Mouse (Mus musculus) kidney, adult 10 weeks (tissue): ENCODE results near the gene Fosb. TPM values are rescaled to one million over a fixed set of nuclear protein-coding genes. Genes with fewer than 3 reads are reported as not detected.

Source experiments
- polyA plus RNA-seq: library from polyadenylated mRNA; stranded (reverse); fragments of 350-450 nt; fragmentation: Illumina TruSeq; extraction: RNeasy Lipid Tissue Mini Kit (QIAGEN cat#74804); gene quantifications from one replicate; pipeline ENCODE4 v1.2.3, GENCODE M21; 2014; ENCODE audit warnings: low read depth, low replicate concordance

Gene Fosb
- 0.20 TPM for polyA plus RNA-seq

DNA sequence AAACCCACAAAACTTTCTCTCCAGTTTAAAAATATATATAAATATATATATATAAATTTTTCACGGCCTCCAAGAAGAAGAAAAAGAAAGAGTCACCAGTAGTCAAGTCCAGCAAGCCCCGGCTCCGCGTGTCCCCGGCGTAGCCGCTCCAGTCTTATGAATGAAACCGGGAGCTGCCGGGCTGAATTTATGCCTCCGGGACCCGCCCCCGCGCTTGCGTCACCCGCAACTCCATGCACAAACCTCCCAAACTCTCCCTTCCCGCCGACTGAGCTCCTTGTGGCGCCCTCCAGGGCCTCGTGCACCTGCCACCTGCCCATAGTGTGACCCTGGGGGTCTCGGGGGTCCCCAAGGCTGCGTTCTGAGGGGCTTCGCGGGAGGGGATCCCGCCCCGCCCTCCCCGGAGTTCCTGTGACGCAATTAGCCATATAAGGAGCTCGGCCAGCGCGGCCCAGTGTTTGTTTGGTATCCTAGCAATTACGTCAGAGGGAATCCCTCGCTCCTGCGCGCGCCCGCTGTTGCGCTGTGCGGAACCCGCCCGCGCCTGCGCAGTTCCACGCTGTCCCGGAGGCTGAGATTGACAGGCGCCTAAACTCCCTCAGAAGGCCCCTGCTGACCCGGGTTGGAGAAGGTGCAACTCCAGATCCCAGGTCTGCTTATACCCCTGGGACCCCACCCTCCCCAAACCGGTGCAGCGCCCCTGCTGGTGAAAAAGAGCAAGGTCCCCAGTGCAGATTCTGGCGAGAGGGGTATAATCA lies at the start of gene Fosb:
TSS of gene Fosb (minus strand) at position 168 of the 758 bp plus-strand sequence.

DNA sequence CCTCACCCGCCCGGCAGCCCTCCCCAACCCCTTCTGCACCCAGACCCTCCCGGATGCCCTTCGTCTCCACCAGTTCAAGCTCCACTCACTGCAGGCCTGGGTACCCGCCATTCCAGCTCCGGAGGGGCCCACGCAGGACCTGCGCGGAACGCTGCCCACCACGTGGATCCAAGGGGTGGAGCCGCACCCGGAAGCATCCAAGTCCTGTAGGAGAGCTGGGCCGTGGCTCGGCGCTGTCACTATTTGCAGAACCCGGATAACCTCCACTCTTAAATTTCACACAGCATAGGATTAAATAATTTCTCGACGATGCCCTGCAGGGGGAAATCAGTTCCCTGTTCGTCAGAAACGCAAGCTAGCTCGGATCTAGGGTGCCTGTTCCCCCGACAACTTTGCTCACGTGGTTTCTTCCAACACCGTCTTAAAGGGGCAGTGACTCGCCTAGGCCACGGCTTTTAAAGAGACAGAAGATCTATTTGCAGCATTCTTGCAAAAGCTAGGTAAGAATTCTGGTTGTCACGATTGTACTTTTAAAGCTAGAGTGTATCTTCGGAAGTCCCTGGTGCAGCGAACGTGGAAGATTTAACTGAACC lies 49.5 kb upstream of the Fosb start, which contains the start of the genes Cd3eap and Ppp1r13l:
TSS of gene Cd3eap (minus strand) at position 185 of the 593 bp plus-strand sequence.
TSS of gene Ppp1r13l (plus strand) at position 451 of the 593 bp plus-strand sequence.

DNA sequence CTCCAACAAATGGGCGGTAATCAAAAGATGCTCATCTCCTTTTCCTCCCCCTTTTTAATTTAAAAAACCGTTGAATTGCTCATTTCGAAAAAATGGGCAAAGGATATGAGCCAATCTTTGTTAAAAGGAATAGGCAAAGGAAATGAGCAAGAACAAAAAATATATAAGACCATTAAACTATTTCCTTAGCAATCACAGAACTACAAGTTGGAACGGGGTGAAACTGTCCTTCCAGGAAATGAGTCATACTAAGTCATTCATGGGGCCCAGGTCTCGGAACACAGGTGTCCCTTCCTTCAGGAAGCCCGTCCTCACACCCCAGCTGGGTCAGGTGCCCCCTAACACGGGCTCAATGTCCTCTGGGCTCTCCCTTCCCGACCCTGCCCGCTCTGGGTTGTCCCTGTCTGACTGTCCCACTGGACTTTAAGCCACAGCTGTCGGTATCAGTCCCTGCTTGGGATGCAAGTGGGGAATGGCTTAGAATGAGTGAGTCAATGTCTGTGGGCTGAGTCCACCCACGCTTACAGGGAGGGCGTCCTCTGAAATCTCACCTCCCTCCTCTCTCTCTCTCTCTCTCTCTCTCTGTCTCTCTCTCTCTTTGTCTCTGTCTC lies 34.5 kb upstream of the Fosb start, which contains the start of gene Ercc1:
TSS of gene Ercc1 (plus strand) at position 542 of the 611 bp plus-strand sequence.

DNA sequence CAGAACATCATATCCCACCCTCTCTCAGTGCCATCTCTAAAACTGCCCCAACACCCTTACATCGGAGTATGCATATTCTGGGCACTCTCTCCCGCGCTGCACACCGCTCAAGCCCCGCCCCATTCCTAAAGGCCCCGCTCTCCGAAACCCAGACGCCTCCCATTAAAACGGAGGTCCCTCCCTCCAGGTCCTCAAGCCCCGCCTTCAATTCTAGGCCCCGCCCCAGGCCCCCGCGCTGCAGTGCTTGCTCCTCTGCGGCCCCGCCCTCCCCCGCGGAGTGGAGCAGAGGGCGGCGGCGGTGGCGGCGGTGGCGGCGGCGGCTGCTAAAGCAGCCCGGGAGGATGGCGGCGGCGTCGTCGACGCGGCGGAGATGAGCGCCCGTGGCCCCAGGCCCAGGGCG lies 27.5 kb downstream of the Fosb start, which contains the start of gene Rtn2:
TSS of gene Rtn2 (plus strand) at position 240 of the 400 bp plus-strand sequence.

GRCm38 (mm10) chr7:19279581-19280114 lies 30.2 kb downstream of the Fosb start, which contains the start of gene Ppm1n:
TSS of gene Ppm1n (minus strand) at chr7:19280064.

GRCm38 (mm10) chr7:19271238-19272172 lies 38.3 kb downstream of the Fosb start, which contains the start of gene Vasp:
TSS of gene Vasp (minus strand) at chr7:19271817.

Other genes starting within 250 kb of the Fosb start
- 1.1 TPM for gene Dmwd, start 233.8 kb downstream of the Fosb start, polyA plus RNA-seq
- 0.57 TPM for gene Dmpk, start 226.2 kb downstream of the Fosb start, polyA plus RNA-seq
- 0.57 TPM for gene Six5, start 215.5 kb downstream of the Fosb start, polyA plus RNA-seq
- gene Gm4969, start 191.7 kb downstream of the Fosb start, polyA plus RNA-seq = not detected
- gene Fbxo46, start 190.2 kb downstream of the Fosb start, polyA plus RNA-seq = 0.36 TPM
- 5.9 TPM for gene Qpctl, start 160.8 kb downstream of the Fosb start, polyA plus RNA-seq
- gene Snrpd2, start 160.3 kb downstream of the Fosb start, polyA plus RNA-seq = 0.44 TPM
- not detected for gene Gipr, start 143.9 kb downstream of the Fosb start, polyA plus RNA-seq
- not detected for gene Eml2, start 133.6 kb downstream of the Fosb start, polyA plus RNA-seq
- gene Gpr4, start 97.5 kb downstream of the Fosb start, polyA plus RNA-seq = 1.8 TPM
- 12.2 TPM for gene Opa3, start 81.7 kb downstream of the Fosb start, polyA plus RNA-seq
- 16.0 TPM for gene Vasp, start 38.2 kb downstream of the Fosb start, polyA plus RNA-seq
- gene Ppm1n, start 30.0 kb downstream of the Fosb start, polyA plus RNA-seq = not detected
- gene Rtn2, start 27.4 kb downstream of the Fosb start, polyA plus RNA-seq = 0.28 TPM
- gene Ercc1, start 34.7 kb upstream of the Fosb start, polyA plus RNA-seq = not detected
- gene Cd3eap, start 49.4 kb upstream of the Fosb start, polyA plus RNA-seq = 1.2 TPM
- gene Ppp1r13l, start 49.7 kb upstream of the Fosb start, polyA plus RNA-seq = not detected
- gene Ercc2, start 72.0 kb upstream of the Fosb start, polyA plus RNA-seq = not detected
- gene Klc3, start 94.1 kb upstream of the Fosb start, polyA plus RNA-seq = not detected
- not detected for gene Ckm, start 94.7 kb upstream of the Fosb start, polyA plus RNA-seq
- gene Mark4, start 148.8 kb upstream of the Fosb start, polyA plus RNA-seq = 0.89 TPM
- gene Exoc3l2, start 153.3 kb upstream of the Fosb start, polyA plus RNA-seq = 1.4 TPM
- 4.8 TPM for gene Bloc1s3, start 198.3 kb upstream of the Fosb start, polyA plus RNA-seq
- gene Trappc6a, start 198.3 kb upstream of the Fosb start, polyA plus RNA-seq = not detected
- not detected for gene Nkpd1, start 207.8 kb upstream of the Fosb start, polyA plus RNA-seq